Mouse (Mus musculus): Measurements from ENCODE around the gene Tex13c2.

Tex13c2 gene

DNA sequence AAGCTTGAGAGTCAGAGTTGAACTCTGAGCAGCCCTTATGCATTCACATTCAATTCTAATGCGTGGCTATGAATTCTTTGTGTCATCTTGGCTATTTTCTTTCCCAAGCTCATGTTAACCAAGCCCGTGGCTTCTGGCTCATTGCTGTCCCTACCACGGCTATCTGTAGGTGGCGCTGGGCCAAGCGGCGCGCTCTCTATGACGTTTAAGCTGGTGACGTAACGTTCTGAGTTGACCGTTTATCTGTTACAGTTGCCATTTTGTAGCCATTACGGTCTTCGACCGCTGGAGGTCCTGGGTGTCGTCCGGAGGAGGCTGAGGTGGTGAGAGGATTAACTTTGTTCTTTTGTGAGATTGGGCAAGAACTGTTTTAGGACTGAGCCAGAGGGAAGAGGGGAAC, at the start of gene Tex13c2:
TSS of gene Tex13c2 (plus strand) at position 246 of the 400 bp plus-strand sequence.
- DNase-seq (ENCODE audit: low spot score in 2 of 2) = no peak

DNA sequence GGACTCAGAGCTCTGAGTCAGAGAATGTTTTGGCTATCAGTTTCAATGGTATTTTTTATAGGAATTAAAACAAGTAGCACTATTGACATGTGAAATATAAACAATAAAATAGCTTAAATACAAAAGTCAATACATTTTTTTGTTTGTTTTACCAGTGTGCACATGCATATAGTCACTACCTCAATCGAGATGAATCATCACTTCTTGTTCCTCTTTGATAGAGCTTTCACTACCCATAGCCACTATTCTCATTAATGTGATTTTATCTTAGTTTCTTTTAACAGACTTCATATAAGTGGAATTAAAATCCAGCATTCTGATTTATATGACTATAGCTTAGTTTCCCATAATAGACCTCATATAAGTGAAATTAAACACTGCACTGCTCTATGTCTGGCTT, 39.2 kb upstream of the Tex13c2 start:
- no peak for DNase-seq (ENCODE audit: low spot score in 2 of 2)

DNA sequence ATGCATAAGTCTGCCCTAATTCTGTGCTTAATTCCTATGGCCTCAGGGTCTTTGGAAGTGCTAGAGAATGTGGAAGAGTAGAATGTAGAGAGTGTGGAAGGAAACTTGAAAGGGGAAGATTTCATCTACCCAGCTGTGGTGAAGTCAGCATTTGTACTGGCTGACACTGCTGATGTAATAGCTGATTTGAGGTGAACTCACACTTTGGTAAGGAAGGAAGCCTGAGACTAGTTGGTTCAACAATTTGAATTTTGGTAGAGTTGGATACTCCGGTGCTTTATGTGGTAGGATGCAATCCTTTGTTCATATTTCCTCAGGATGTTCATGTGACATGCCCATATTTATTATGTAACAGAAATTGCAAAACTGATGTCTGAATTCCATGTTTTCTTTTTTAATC, 36.5 kb upstream of the Tex13c2 start:
- no peak for DNase-seq (ENCODE audit: low spot score in 2 of 2)

DNA sequence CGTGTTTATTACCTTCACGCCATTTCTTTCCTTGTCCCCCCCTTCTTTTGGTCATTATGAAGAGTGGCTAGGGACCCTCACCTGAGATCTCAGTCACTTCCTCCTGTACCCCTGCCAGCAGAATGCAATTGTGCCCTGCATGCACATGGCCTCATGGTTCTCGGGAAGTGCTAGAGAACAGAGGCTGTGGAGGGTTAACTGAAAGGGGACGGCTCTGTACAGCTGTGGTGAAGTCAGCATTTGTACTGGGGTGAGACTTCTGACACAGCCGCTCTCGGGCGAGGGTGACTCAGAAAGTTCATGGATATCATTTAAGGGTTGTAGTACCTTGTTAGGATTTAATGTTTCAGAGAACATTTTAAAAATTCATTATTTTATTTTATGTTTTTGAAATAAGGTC, 35.0 kb upstream of the Tex13c2 start:
- no peak for DNase-seq (ENCODE audit: low spot score in 2 of 2)

DNA sequence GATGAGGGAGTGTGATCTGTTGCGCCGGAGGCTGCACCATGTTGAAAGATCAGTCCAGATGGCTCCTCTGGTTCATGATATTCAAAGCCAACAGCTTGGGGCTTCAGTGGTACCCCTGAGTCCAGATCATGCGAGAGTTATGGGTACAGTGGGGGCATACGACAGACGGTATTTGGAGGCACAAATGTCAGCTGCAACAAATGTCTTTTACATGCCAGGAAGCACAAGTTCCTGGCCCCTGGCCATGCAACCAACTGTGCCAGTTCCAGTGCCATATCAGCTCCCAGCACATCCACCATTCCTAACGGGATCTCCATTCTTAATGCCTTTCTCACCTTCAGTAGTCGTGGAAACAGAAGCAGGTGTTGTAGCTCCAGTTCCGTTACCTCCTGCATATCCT, 845 bp downstream of the Tex13c2 start:
- no peak for DNase-seq (ENCODE audit: low spot score in 2 of 2)

DNA sequence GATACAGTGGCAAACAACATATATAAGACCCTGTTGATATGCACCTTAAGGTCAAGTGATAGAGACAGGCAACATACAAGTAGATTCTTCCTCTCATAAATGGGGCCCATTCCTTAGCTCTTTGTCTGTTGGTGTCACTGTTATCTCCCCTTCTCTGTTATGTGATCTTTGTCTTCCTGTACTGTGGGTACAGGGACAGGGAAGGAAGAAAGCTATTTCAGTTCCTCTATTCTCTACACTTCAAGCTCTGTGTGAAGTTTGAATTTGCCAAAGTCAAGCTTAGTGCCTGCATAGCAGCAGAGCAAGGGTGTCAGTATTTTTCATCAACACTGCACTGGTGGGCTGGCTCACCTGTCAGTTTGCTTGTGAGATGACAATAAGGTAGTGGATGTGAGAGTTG, 11.0 kb downstream of the Tex13c2 start:
- DNase-seq (ENCODE audit: low spot score in 2 of 2) = no peak

DNA sequence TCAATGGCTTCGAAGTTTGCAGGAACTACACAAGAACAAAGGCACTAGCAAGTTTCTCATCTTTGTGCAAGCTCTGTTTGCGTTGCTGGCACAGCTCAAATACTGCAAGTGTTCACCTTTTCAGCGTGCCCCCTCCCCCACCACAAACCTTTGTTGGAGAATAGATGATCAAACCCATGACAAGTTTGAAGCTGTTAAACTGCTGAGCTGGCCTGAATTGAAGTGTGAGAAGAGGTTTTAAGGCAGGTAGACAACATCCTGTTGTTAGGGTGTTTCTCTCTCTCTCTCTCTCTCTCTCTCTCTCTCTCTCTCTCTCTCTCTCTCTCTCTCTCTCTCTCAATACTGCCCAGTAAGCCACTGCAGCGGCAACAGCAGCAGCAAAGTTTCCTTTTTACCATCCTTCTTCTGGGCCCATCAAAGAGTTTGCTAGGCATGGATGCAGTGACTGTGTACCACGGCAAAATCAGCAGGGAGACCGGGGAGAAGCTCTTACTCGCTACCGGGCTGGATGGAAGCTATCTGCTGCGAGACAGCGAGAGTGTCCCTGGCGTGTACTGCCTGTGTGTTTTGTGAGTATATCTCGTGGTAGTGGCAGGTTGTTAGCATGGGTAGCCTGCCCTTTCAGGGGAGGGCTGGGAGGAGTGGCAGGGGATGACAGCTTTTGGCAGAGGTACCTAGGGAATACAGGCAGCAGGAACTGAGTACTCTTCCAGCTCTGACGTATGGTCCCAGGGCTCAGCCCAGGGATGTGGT, 13.0 kb downstream of the Tex13c2 start, which contains the start of gene Sh2d1a:
TSS of gene Sh2d1a (plus strand) at position 163 of the 753 bp plus-strand sequence.
- DNase-seq (ENCODE audit: low spot score in 2 of 2) = no peak

DNA sequence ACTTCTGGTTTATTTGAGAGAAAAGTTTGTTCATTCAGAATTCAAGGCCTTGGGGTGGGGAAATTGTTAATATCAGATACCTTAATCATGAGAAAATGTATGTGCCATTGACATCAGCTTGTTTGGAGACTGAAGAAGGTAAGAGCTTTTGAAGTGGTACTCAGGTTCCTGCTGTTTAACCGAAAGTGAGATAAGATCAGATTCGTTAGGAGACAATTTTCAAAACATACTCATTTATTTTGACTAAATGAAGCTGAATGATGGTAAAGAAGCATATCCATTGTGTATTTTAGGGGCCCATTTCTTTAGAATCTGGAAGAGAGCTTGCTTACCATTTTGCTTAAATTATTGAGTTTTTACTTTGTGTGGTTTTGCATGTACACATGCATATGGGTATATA, 21.6 kb downstream of the Tex13c2 start:
- DNase-seq (ENCODE audit: low spot score in 2 of 2) = no peak

DNA sequence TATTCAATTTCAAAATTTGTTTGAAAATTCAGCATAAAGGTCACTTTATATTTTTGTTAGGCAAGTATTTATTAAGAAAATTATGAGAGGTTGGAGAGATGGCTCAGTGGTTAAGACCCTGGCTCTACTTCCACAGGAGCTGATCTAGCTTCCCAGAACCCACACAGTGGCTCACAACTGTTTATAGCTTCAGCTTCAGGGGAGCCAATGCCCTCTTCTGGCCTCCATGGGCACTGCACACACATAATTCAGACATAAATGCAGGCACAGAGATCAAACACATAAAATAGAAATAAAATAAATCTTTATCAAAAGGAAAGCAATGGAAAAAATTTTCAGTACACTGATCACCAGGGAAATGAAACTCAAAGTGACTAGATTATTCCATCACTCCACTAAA, 23.1 kb downstream of the Tex13c2 start:
- DNase-seq (ENCODE audit: low spot score in 2 of 2) = no peak

DNA sequence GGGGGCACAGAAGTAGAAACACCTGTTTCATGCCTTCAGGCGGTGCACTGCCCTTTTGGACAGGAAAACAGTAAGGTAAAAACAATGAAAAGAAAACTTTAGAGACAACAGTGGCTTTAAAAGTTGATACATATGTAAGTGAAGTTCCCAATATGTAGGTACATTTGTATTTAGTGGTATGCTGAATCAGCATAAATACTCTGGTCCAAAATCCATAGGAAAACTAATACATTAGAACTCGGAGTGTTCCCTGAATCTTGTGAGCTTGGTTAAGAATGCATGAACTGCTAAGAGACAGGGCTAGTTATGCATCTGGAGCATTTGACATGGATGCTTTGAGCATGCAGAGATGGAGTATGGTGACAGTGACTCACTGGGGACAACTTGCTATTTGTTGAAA, 33.4 kb downstream of the Tex13c2 start:
- no peak for DNase-seq (ENCODE audit: low spot score in 2 of 2)

DNA sequence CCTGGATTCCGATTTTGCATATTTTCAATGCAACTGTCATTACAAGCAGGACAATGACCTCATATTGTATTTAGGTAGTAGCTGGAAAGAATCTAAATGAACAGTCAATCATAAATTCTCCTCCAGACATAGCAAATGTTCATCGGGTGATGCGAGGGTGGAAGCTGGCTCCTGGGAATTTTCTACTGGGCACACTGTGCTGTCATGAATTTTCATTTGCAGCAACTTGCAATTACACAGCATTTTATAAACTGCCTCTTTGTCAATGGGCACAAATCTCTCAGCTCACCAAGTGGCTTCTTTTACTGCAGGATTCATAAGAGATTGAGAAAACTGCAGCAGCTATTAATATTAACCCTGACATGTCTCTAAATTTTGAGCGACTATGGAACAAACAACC, 41.2 kb downstream of the Tex13c2 start:
- no peak for DNase-seq (ENCODE audit: low spot score in 2 of 2)

DNA sequence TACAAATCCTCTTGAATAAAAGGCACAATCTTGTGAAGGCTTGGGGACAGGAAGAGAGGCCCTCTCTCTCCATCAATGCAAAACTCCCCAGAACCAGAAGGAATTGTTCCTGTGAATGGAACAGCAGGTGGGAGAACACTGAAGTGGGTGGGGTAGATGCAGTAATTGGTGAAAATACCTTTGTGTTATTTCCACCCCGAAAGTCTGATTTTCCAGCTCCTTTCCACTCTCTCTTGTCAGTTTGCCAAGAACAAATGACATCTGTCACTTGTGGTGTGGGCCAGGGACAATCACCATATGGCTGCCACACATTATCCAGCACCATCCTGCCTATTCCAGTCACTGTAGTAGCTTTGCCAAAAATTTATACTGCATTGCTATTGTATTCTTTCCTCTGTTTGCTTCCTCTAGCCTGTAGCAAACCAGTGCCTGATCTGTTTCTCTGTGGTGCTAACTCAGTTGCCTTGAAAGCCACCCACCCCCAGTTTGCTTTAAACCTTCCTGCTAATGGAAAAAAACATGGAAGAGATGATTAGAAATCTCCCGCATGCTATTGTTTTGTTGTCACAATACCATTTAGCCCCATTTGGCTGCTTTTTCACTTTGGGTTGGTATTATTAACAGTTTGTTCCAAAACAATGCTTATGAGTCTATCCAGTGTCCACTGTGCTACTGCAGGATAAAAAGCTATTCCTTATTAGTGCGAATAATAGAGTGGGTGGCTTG, 50.7 kb downstream of the Tex13c2 start:
- DNase-seq (ENCODE audit: low spot score in 2 of 2) = no peak

DNA sequence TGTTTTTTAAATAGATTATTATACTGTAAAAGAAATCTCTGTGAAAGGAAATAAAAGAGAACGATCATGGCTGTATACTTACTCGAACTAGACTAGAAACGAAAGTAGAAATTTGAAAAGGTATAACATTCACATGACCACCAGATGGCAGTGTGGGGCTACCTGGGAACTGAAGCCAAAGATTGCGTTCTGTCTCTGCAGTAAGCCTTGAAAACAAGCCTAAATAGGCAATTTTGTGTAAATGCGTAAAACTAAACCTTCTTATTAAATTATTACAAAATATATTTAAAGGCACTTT, 51.2 kb downstream of the Tex13c2 start:
- peak in 1 of 2 experiments; percentile 46 for DNase-seq (ENCODE audit: low spot score in 2 of 2)

Data from frontal cortex, postnatal 14 days (tissue).